Mouse (Mus musculus) embryo, embryonic 9.5 days (tissue): ENCODE results near the gene Kif5a.

Experiments used
- DNase-seq: peaks from one replicate; pipeline ENCODE4 v3.0.0-alpha.2; 2017; ENCODE audit errors: extremely low spot score

Kif5a gene

GRCm38 (mm10) chr10:127266112-127267091 lies 3.3 kb upstream of the Kif5a start, which contains the start of gene Dctn2:
Dctn2 (plus strand) TSS chr10:127266368.
- peak; percentile 95 for DNase-seq

- no peak for DNase-seq
Measured at GRCm38 (mm10) chr10:127265727-127266111, 2.6 kb upstream of the Kif5a start.

GRCm38 (mm10) chr10:127264971-127265370 lies 1.8 kb upstream of the Kif5a start:
- no peak for DNase-seq

- DNase-seq: no peak
Measured at GRCm38 (mm10) chr10:127264336-127264735, 1.2 kb upstream of the Kif5a start.

- no peak for DNase-seq
Measured at GRCm38 (mm10) chr10:127263631-127264030, 483 bp upstream of the Kif5a start.

DNA sequence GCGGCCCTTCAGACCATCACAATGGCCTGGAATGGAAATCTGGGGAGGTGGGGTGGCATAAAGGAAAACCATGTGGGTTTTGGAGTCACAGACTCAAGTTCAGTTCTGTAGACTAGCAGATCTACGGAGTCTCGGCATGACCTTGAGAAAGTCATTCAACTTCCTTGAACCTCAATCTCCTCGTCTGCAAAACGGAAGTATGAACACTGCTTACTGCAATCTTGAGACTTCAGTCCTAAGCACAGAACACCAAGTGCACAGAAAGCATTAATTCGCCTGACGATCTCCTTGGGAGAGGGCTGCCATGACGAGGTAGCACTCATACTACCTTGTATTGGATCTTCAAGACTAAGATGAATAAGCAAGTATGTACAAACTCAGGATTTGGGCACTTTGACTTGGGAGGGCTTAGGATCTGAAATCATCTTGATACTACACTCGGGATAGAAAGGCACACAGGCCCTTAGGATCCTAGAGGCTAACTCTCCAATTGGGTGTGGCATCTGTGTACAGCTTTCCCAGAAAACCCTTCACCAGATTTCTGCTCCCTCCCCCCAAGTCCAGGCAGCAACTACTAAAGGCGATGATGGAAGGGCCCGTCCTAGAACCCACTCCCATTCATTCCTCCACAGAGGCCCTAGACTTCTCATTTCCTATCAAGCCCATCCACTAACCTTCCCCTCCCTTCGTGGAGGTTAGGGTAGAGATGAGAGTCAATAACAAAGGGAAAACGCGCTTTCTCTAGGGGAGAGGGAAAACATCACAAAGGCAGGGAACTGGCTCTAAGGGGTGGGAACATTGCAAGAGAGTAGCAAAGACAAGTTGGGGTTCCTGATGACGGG lies 1.2 kb downstream of the Kif5a start:
- DNase-seq: no peak

DNA sequence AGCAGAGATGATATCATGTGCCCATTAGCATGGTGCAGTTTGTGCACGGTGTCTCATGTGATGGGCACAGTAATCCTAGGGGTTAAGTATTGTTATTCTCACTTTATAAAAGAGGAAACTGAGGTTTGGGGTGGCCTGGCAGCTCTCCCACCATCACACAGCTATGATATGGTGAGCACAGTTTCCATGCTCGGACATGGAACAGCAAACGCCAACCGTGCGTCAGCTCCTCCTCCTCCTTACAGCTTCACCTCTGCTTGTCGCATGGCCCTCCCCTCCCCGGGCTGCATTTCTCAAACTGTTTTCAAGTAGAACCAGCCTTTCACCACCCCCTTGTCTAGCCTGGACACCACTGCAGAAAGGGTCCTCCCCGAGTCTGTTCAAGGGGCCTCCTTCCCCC lies 4.7 kb downstream of the Kif5a start:
- DNase-seq: no peak

GRCm38 (mm10) chr10:127257790-127258189 lies 5.4 kb downstream of the Kif5a start:
- no peak for DNase-seq

DNA sequence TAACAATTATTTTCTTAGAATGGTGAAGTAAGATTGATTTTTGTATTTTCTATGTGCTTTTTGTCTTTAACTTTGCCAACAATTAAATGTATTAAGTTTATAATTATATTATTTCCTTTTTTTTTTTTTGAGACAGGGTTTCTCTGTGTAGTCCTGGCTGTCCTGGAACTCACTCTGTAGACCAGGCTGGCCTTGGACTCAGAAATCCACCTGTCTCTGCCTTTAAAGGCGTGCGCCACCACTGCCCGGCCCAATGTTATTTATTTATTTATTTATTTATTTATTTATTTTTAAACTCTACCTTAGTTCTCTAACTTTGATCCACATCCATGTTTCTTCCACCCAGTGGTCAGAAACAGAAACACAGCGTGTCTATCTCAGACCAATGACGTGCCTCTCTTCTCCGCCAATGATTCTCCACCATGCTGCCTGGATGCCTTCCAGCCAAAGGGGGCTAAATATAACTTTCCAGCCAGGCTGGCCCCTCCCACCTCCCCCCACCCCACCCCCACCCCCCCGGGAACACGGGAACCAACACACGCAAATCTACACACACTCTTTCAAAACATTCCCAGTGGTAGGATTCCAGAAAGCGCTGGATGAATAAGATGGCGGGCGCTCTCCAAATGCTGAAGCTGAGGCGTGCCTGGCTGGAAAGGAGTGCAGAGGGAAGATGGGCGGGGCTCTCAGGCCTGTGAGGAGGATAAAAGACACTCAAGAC lies 7.4 kb downstream of the Kif5a start:
- peak; percentile 67 for DNase-seq

GRCm38 (mm10) chr10:127250810-127251209 lies 12.3 kb downstream of the Kif5a start:
- no peak for DNase-seq

DNA sequence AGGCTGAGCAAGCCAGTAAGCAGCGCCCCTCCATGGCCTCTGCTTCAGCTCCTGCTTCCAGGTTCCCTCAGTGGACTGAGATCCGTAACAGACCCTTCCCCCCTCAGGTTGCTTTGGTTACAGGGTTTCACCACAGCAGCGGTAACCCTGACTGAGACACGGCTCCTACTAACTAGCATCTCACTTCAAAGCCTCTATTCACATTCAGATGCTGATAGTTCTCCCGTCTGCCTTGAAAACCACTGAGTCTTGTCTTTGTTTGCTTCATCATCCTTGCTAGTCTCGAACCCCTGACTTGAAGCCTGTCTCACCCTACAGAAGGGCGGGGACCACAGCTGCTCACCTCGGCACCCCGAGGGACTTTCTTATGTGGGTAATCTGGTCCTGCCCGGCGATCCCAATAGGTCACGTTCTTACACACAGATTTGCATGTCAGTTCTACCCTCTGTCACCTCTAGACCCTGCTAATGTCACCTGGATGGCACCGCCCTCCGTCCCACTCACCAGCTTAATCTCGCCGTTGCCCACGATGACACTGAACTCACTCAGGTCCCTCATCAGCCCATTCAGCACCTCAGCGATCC lies 24.8 kb downstream of the Kif5a start:
- no peak for DNase-seq

GRCm38 (mm10) chr10:127236541-127236940 lies 26.6 kb downstream of the Kif5a start:
- DNase-seq: peak; percentile 29

- no peak for DNase-seq
Measured at GRCm38 (mm10) chr10:127233141-127233540, 30.0 kb downstream of the Kif5a start.

GRCm38 (mm10) chr10:127231741-127232140 lies 31.4 kb downstream of the Kif5a start:
- no peak for DNase-seq

GRCm38 (mm10) chr10:127230693-127231092 lies 32.5 kb downstream of the Kif5a start:
- DNase-seq: no peak

DNA sequence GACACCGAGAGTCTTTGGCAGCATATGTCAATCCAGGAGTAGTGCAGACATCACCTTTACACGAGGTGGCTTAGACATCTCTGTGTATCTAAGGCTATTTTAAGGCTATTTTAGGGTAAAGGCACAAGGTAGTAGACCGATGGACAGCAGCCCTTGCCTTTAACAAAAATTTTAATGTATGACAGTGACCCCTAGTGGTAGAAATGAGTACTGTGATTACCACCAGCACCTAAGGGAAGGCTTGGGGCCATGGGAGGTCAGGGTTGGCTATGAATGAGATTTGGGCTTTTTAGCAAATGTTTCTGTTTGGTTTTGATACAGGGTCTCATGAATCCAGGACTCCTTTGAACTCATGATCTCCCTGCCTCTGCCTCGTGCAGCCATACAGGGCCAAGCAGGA lies 34.3 kb downstream of the Kif5a start:
- DNase-seq: peak; percentile 74

DNA sequence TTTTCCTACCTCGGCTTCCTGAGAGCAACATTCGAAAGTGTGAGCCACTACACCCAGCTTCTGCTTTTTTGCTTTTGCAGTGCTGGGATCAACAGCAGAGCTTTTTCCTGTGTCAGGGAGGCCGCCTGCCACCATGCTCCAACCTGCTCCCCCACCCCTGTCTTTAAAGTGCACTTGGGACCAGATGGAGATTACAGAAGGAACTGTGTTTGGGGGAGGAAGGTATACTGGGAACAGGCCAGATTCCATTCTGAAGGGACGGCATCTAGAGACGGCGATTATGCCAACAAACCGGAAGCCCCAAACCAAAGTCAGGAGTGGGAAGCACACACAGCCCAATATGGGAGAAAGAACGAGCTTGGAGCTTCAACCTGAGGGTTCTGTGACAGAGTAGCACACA lies 36.0 kb downstream of the Kif5a start:
- DNase-seq: no peak

DNA sequence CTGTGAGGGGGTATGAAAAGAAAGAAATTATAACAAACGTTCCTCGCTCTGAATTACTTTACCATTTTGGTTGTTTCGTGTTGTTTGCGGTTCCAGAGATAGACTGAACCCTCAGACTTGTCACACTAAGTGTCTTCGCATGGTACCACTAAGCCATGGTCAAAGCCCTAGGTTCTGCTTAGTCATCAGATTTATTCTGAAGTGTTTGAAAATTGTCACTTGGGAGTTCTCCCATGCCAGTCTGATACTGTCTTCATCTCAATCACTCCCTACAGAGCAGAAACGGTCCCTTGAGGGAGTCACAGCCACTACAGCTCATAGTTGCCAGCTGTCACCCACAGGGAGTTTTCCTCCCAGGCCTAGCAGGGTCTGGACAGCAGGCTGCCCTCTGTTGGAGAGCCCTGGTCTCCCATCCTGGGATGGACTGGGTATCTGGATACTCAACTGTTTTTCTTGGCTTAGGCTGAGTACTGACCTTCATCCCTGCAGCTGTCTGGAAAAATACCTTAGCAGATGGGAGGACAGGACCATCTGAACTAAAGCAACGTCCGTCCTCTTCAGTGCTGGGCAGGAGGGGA lies 36.7 kb downstream of the Kif5a start:
- no peak for DNase-seq

DNA sequence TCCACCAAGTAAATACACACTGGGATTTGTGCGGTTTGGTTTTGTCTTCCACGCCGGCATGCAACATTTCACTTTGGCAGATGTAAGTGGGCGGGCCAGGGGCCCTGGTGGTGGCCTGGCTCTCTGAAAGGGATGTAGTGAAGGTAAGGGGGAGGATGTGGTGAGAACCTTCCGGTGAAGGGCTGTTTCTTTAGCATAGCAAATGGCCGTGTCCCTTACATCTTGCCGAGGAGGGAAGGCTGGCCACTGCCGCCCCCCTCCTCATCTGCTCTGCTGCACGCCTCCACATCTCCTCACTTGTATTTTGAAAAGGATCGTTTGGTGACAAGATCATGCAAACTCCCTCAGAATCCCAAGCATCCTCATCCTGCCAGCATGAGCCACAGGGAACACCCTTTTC lies 37.4 kb downstream of the Kif5a start:
- DNase-seq: no peak

DNA sequence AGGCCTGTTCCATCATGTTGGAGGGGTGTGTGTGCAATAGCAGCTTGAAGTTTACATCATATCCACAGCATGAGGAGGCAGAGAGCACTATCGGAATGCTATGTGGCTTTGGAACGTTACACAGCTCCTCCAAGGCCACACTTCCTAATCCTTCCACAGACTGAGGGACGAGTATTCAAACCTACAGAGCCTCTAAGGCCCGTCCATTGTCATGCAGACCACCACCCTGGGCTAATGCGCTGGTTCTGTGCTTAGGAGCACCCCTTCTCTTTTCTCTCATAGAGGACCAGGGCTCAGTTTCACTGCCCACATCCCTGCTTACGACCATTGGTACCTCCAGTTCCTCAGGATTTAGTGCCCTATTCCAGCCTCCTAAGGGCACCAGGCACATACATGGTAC lies 37.9 kb downstream of the Kif5a start:
- no peak for DNase-seq

GRCm38 (mm10) chr10:127218339-127218738 lies 44.8 kb downstream of the Kif5a start:
- no peak for DNase-seq
